Mouse (Mus musculus) liver, embryonic 14.5 days (tissue): ENCODE data around the gene Fgfr2.

Experiments
- CTCF ChIP-seq: IDR thresholded peaks from 2 replicates; pipeline ENCODE4 v1.5.1; 2016; ENCODE audit warnings: antibody characterized with exemption, low read depth, control low read depth
- EP300 ChIP-seq: IDR thresholded peaks from 2 replicates; pipeline ENCODE4 v1.6.1; 2016; ENCODE audit warnings: antibody characterized with exemption, low read depth

- TF ChIP-seq CTCF (no peak), EP300 (no peak)
Measured at GRCm38 (mm10) chr7:132547126-132547525, 576.0 kb downstream of the Fgfr2 start.
